Mouse (Mus musculus) neural tube, embryonic 11.5 days (tissue): ENCODE results near the gene Fubp3. TPM values are rescaled to one million over a fixed set of nuclear protein-coding genes. Genes with fewer than 3 reads are reported as not detected.
A peak's percentile ranks its signal among the peaks of the same experiment; 100 is the strongest.

Source experiments
- ATAC-seq: fragments of 200-750 bp; cut with Nextera tagmentation; 2 replicates; pipeline ENCODE4 v1.8.0; 2017; ENCODE audit warnings: moderate number of reproducible peaks, mild to moderate bottlenecking, moderate TSS enrichment, moderate library complexity; ENCODE audit not compliant: insufficient read depth, low FRiP score, low TSS enrichment
- DNase-seq: peaks from one replicate; pipeline ENCODE4 v3.0.0-alpha.2; 2015; ENCODE audit warnings: low spot score
- H3K27ac ChIP-seq: fragments of 300-500 bp; sonication (generic); 2 replicates; pipeline ENCODE4 v1.5.1; 2014; ENCODE audit warnings: low read depth, mild to moderate bottlenecking, low read length
- H3K27me3 ChIP-seq: fragments of 300-500 bp; sonication (generic); 2 replicates; pipeline ENCODE4 v1.6.1; 2014; ENCODE audit warnings: mild to moderate bottlenecking, low read length, mixed read lengths; ENCODE audit not compliant: control insufficient read depth, insufficient read depth
- H3K36me3 ChIP-seq: fragments of 300-500 bp; sonication (generic); 2 replicates; pipeline ENCODE4 v1.6.1; 2014; ENCODE audit warnings: mild to moderate bottlenecking, low read length, moderate library complexity, mixed read lengths; ENCODE audit not compliant: control insufficient read depth, insufficient read depth
- H3K4me1 ChIP-seq: fragments of 300-500 bp; sonication (generic); 2 replicates; pipeline ENCODE4 v1.6.1; 2014; ENCODE audit warnings: low read length, mixed read lengths; ENCODE audit not compliant: control insufficient read depth, insufficient read depth
- H3K4me2 ChIP-seq: fragments of 300-500 bp; sonication (generic); 2 replicates; pipeline ENCODE4 v1.6.1; 2014; ENCODE audit warnings: low read depth, mild to moderate bottlenecking, moderate library complexity
- H3K4me3 ChIP-seq: fragments of 300-500 bp; sonication (generic); 2 replicates; pipeline ENCODE4 v1.5.1; 2014; ENCODE audit warnings: low read depth, low read length
- H3K9ac ChIP-seq: fragments of 300-500 bp; sonication (generic); 2 replicates; pipeline ENCODE4 v1.6.1; 2014; ENCODE audit warnings: mild to moderate bottlenecking, low read length
- H3K9me3 ChIP-seq: fragments of 300-500 bp; sonication (generic); 2 replicates; pipeline ENCODE4 v1.6.1; 2016; ENCODE audit warnings: low read length; ENCODE audit not compliant: control insufficient read depth
- WGBS: fragments of 180-500 bp; shearing (Covaris S2); extraction: QIAGEN DNeasy Blood & Tissue Kit; methylation state at CpG from one replicate; pipeline ENCODE4 v1.1.7; 2014; 5-methylcytosine and 5-hydroxymethylcytosine counted together
- polyA plus RNA-seq: library from polyadenylated mRNA; unstranded; fragments of >200 nt; fragmentation: Nextera tagmentation; extraction: Ambion mirVana; gene quantifications from 2 replicates; pipeline ENCODE4 v1.2.1, GENCODE M21; 2014

The Fubp3 gene
- polyA plus RNA-seq, 1 experiment from 2014 or later: 87.0 TPM

GRCm38 (mm10) chr2:31636742-31637141, 64.3 kb downstream of the Fubp3 start:
- WGBS: 0% methylated on average over 32 of the region's 35 CpGs
- peak; percentile 82 for DNase-seq
- H3K27me3 ChIP-seq: peaks cover 96% of the 10 kb centered on the region
- no peaks in the 10 kb centered on the region for H3K36me3 ChIP-seq
- peaks cover 35% of the 10 kb centered on the region for H3K4me1 ChIP-seq
- peak; percentile 78 for ATAC-seq
- peak overlapping the region; percentile 53 for H3K4me2 ChIP-seq
- H3K9me3 ChIP-seq: no peaks in the 10 kb centered on the region
- peak overlapping the region; percentile 41; the same call in 1 of the 2 replicates for H3K9ac ChIP-seq
- H3K4me3 ChIP-seq: peak overlapping the region; percentile 31
- peak overlapping the region; percentile 54; the same call in 1 of the 2 replicates for H3K27ac ChIP-seq

- ATAC-seq: no peak
- Histone ChIP-seq H3K9me3 (no peaks in the 10 kb centered on the region), H3K36me3 (no peaks in the 10 kb centered on the region), H3K4me3 (peak overlapping the region; percentile 31), H3K4me2 (peak overlapping the region; percentile 53), H3K27me3 (peaks cover 96% of the 10 kb centered on the region), H3K9ac (peak overlapping the region; percentile 41), H3K27ac (peak overlapping the region; percentile 54; the same call in 1 of the 2 replicates), H3K4me1 (peaks cover 39% of the 10 kb centered on the region)
- WGBS: 0% methylated on average over 12 of the region's 12 CpGs
- no peak for DNase-seq
These were observed 64.9 kb downstream of the Fubp3 start for GRCm38 (mm10) chr2:31637311-31637710.

DNA sequence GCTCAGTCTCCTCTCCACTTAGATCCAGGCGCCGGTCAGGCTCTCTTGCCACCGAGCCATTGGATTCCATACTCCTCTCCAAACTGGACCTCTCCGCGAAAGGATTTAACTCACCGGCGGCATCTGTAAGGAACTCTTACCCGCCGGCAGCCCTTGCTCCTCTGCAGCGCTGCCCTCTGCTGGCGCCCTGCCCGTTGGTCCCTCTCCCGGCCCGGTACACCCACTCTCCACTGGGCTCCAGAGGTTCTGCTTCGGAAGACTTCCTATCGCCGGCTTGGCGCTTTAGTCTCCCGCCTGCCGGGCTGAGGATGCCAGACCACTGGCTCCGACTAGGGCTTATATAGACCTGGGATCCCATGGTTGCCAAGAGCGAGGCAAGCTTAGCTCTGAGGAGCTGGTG, 65.4 kb downstream of the Fubp3 start:
- Histone ChIP-seq H3K27ac (peak overlapping the region; percentile 54), H3K9ac (peak overlapping the region; percentile 41), H3K4me2 (peak overlapping the region; percentile 53), H3K4me3 (peak overlapping the region; percentile 31), H3K4me1 (peaks cover 39% of the 10 kb centered on the region), H3K9me3 (no peaks in the 10 kb centered on the region), H3K27me3 (peaks cover 96% of the 10 kb centered on the region), H3K36me3 (no peaks in the 10 kb centered on the region)
- ATAC-seq: no peak
- peak; percentile 72 for DNase-seq
- under 1% methylated on average over 22 of the region's 22 CpGs for WGBS

GRCm38 (mm10) chr2:31638581-31639465, 66.4 kb downstream of the Fubp3 start:
- peaks cover 96% of the 10 kb centered on the region for H3K27me3 ChIP-seq
- peak overlapping the region; percentile 53 for H3K4me2 ChIP-seq
- H3K9me3 ChIP-seq: no peaks in the 10 kb centered on the region
- peak overlapping the region; percentile 31 for H3K4me3 ChIP-seq
- peak overlapping the region; percentile 39; the same call in 1 of the 2 replicates for H3K27ac ChIP-seq
- 0 out of 2 replicates have a peak overlapping the region, but pooled peaks have one; percentile 41 for H3K9ac ChIP-seq
- no peak for ATAC-seq
- WGBS: under 1% methylated on average over 34 of the region's 34 CpGs
- H3K4me1 ChIP-seq: peaks cover 39% of the 10 kb centered on the region
- DNase-seq: peak; percentile 60
- H3K36me3 ChIP-seq: no peaks in the 10 kb centered on the region

GRCm38 (mm10) chr2:31639466-31639760, 67.0 kb downstream of the Fubp3 start:
- Histone ChIP-seq H3K27me3 (peaks cover 96% of the 10 kb centered on the region), H3K36me3 (no peaks in the 10 kb centered on the region), H3K4me3 (peak overlapping the region; percentile 31), H3K4me2 (peak overlapping the region; percentile 53), H3K27ac (no peak overlapping the region), H3K9me3 (no peaks in the 10 kb centered on the region), H3K4me1 (peaks cover 39% of the 10 kb centered on the region), H3K9ac (no peak overlapping the region)
- DNase-seq (no peak), ATAC-seq (peak; percentile 17; the same call in 1 of the 2 replicates)
- WGBS: 0% methylated on average over 12 of the region's 13 CpGs

DNA sequence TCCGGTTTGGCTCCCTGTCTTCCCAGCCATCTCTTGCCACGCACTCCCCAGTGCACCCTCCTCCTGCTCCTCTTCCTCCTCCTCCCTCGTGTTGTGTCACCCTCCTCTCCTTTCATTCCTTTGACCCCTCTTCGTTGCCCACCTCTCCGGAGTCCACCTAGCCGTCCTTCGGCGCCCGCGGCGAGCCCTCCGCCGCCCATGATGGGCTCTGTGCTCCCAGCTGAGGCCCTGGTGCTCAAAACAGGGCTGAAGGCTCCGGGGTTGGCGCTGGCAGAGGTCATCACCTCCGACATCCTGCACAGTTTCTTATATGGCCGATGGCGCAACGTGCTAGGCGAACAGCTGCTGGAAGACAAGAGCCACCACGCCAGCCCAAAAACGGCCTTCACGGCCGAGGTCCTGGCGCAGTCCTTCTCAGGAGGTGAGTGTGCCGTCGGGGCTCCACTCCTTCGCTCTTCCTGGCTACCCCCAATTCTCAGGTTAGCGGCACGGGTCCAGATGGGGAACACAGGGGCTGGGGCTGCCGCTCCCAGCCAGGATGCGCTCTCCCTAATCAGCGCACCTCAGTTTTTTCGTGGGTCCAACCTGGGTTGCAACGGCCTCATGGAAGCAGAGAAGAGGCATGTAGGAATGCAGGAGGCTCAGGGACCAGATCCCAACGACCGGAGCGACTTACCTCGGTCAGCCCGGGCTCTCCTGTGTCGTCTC, 67.6 kb downstream of the Fubp3 start, which contains the start of gene Prdm12:
Gene Prdm12 (plus strand): TSS at position 137 of the 708 bp plus-strand sequence.
- ATAC-seq (no peak), DNase-seq (peak; percentile 48)
- no peak within 1 kb of the TSS; the same call in 1 of the 2 replicates for H3K27ac ChIP-seq
- H3K27me3 ChIP-seq: peaks cover 96% of the 10 kb centered on the region
- no peaks in the 10 kb centered on the region for H3K36me3 ChIP-seq
- peaks cover 39% of the 10 kb centered on the region for H3K4me1 ChIP-seq
- no peaks in the 10 kb centered on the region for H3K9me3 ChIP-seq
- peak within 1 kb of the TSS; percentile 31 for H3K4me3 ChIP-seq
- H3K4me2 ChIP-seq: peak within 1 kb of the TSS; percentile 53
- under 1% methylated on average over 41 of the region's 41 CpGs for WGBS
- H3K9ac ChIP-seq: peak within 1 kb of the TSS; percentile 18

GRCm38 (mm10) chr2:31640609-31641507, 68.4 kb downstream of the Fubp3 start:
- WGBS: under 1% methylated on average over 48 of the region's 48 CpGs
- Histone ChIP-seq H3K9me3 (no peaks in the 10 kb centered on the region), H3K4me1 (peaks cover 31% of the 10 kb centered on the region), H3K27ac (no peak overlapping the region), H3K9ac (peak overlapping the region; percentile 42), H3K4me3 (peak overlapping the region; percentile 31), H3K4me2 (peak overlapping the region; percentile 33; the same call in 1 of the 2 replicates), H3K36me3 (no peaks in the 10 kb centered on the region), H3K27me3 (peaks cover 96% of the 10 kb centered on the region)
- DNase-seq (peak; percentile 68), ATAC-seq (peak; percentile 28; the same call in 1 of the 2 replicates)

- H3K27me3 ChIP-seq: peaks cover 96% of the 10 kb centered on the region
- under 1% methylated on average over 11 of the region's 11 CpGs for WGBS
- peak overlapping the region; percentile 33 for H3K4me2 ChIP-seq
- peak overlapping the region; percentile 31 for H3K4me3 ChIP-seq
- H3K4me1 ChIP-seq: peaks cover 25% of the 10 kb centered on the region
- peak overlapping the region; percentile 42 for H3K9ac ChIP-seq
- H3K27ac ChIP-seq: no peak overlapping the region
- DNase-seq (no peak), ATAC-seq (no peak)
- H3K9me3 ChIP-seq: no peaks in the 10 kb centered on the region
- H3K36me3 ChIP-seq: no peaks in the 10 kb centered on the region
These were observed 69.0 kb downstream of the Fubp3 start for GRCm38 (mm10) chr2:31641508-31641830.
